Mouse (Mus musculus): Measurements from ENCODE around the gene Ccser1. TPM values are rescaled to one million over a fixed set of nuclear protein-coding genes. Genes with fewer than 3 reads are reported as not detected.

The Ccser1 gene
- polyA plus RNA-seq, 1 experiment: 12.7 TPM

- TF ChIP-seq CTCF (IDR thresholded peaks at IDR 0.05; ENCODE audit: borderline replicate concordance, insufficient read depth, low read depth, low read length): no peak
- no peak for TF ChIP-seq POLR2A (IDR thresholded peaks at IDR 0.05; ENCODE audit: borderline replicate concordance, insufficient read depth, low read length)
- DNase-seq: no peak
- Histone ChIP-seq H3K27ac (ENCODE audit: insufficient read depth, low read length) (no peak overlapping the region), H3K4me3 (replicated peaks; ENCODE audit: insufficient read depth, low read depth, low read length) (no peak overlapping the region), H3K27me3 (ENCODE audit: control insufficient read depth, insufficient read depth, low read length) (no peaks in the 10 kb centered on the region), H3K4me1 (ENCODE audit: control insufficient read depth, insufficient read depth, low read length) (no peaks in the 10 kb centered on the region)
- 95% methylated on average over 3 of the region's 3 CpGs for WGBS
Observed at GRCm38 (mm10) chr6:61762135-61762534, 582.0 kb downstream of the Ccser1 start.

GRCm38 (mm10) chr6:61763379-61763778 is 583.3 kb downstream of the Ccser1 start:
- H3K27me3 ChIP-seq (ENCODE audit: control insufficient read depth, insufficient read depth, low read length): no peaks in the 10 kb centered on the region
- WGBS: 73% methylated on average over 5 of the region's 5 CpGs
- no peak for TF ChIP-seq POLR2A (IDR thresholded peaks at IDR 0.05; ENCODE audit: borderline replicate concordance, insufficient read depth, low read length)
- no peak for TF ChIP-seq CTCF (IDR thresholded peaks at IDR 0.05; ENCODE audit: borderline replicate concordance, insufficient read depth, low read depth, low read length)
- no peaks in the 10 kb centered on the region for H3K4me1 ChIP-seq (ENCODE audit: control insufficient read depth, insufficient read depth, low read length)
- DNase-seq: no peak
- no peak overlapping the region for H3K4me3 ChIP-seq (replicated peaks; ENCODE audit: insufficient read depth, low read depth, low read length)
- H3K27ac ChIP-seq (ENCODE audit: insufficient read depth, low read length): no peak overlapping the region

- no peaks in the 10 kb centered on the region for H3K4me1 ChIP-seq (ENCODE audit: control insufficient read depth, insufficient read depth, low read length)
- no peak for DNase-seq
- no peak overlapping the region for H3K27ac ChIP-seq (ENCODE audit: insufficient read depth, low read length)
- no peaks in the 10 kb centered on the region for H3K27me3 ChIP-seq (ENCODE audit: control insufficient read depth, insufficient read depth, low read length)
- no peak overlapping the region for H3K4me3 ChIP-seq (replicated peaks; ENCODE audit: insufficient read depth, low read depth, low read length)
- WGBS: 89% methylated on average over 2 of the region's 2 CpGs
- TF ChIP-seq POLR2A (IDR thresholded peaks at IDR 0.05; ENCODE audit: borderline replicate concordance, insufficient read depth, low read length) (no peak), CTCF (IDR thresholded peaks at IDR 0.05; ENCODE audit: borderline replicate concordance, insufficient read depth, low read depth, low read length) (no peak)
Observed at GRCm38 (mm10) chr6:61765801-61766200, 585.7 kb downstream of the Ccser1 start.

- Histone ChIP-seq H3K27ac (ENCODE audit: insufficient read depth, low read length) (no peak overlapping the region), H3K27me3 (ENCODE audit: control insufficient read depth, insufficient read depth, low read length) (no peaks in the 10 kb centered on the region), H3K4me3 (replicated peaks; ENCODE audit: insufficient read depth, low read depth, low read length) (no peak overlapping the region), H3K4me1 (ENCODE audit: control insufficient read depth, insufficient read depth, low read length) (no peaks in the 10 kb centered on the region)
- 89% methylated on average over 8 of the region's 8 CpGs for WGBS
- no peak for DNase-seq
- TF ChIP-seq POLR2A (IDR thresholded peaks at IDR 0.05; ENCODE audit: borderline replicate concordance, insufficient read depth, low read length) (no peak), CTCF (IDR thresholded peaks at IDR 0.05; ENCODE audit: borderline replicate concordance, insufficient read depth, low read depth, low read length) (no peak)
Observed at GRCm38 (mm10) chr6:61767151-61767550, 587.0 kb downstream of the Ccser1 start.

GRCm38 (mm10) chr6:61786706-61787105 is 606.6 kb downstream of the Ccser1 start:
- Histone ChIP-seq H3K27me3 (ENCODE audit: control insufficient read depth, insufficient read depth, low read length) (no peaks in the 10 kb centered on the region), H3K27ac (ENCODE audit: insufficient read depth, low read length) (no peak overlapping the region), H3K4me1 (ENCODE audit: control insufficient read depth, insufficient read depth, low read length) (no peaks in the 10 kb centered on the region), H3K4me3 (replicated peaks; ENCODE audit: insufficient read depth, low read depth, low read length) (no peak overlapping the region)
- TF ChIP-seq POLR2A (IDR thresholded peaks at IDR 0.05; ENCODE audit: borderline replicate concordance, insufficient read depth, low read length) (no peak), CTCF (IDR thresholded peaks at IDR 0.05; ENCODE audit: borderline replicate concordance, insufficient read depth, low read depth, low read length) (no peak)
- DNase-seq: no peak
- 42% methylated on average over 2 of the region's 2 CpGs for WGBS

- WGBS: 48% methylated on average over 3 of the region's 3 CpGs
- TF ChIP-seq POLR2A (IDR thresholded peaks at IDR 0.05; ENCODE audit: borderline replicate concordance, insufficient read depth, low read length) (no peak), CTCF (IDR thresholded peaks at IDR 0.05; ENCODE audit: borderline replicate concordance, insufficient read depth, low read depth, low read length) (no peak)
Observed at GRCm38 (mm10) chr6:61800889-61801288, 620.8 kb downstream of the Ccser1 start.

DNA sequence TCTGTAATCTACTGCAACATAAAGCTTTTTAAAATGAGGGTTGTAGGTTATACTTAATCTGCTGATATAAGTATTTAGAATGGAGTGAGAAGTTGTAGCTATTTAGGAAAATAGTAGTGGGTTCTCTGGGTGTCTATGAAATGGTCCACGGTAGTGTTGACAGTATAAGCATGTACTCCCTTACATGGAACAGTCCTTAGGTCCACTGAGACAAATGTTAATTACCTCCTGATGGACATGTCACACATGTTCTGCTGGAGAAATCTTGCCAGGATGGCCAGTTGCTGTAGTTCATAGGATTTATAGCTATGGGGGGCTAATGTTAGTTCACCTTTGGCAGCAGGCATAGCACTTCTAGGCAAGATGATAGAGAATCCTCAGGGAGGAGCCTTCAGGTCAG is 625.4 kb downstream of the Ccser1 start:
- no peak for DNase-seq
- Histone ChIP-seq H3K27me3 (ENCODE audit: control insufficient read depth, insufficient read depth, low read length) (no peaks in the 10 kb centered on the region), H3K27ac (ENCODE audit: insufficient read depth, low read length) (no peak overlapping the region), H3K4me3 (replicated peaks; ENCODE audit: insufficient read depth, low read depth, low read length) (no peak overlapping the region), H3K4me1 (ENCODE audit: control insufficient read depth, insufficient read depth, low read length) (no peaks in the 10 kb centered on the region)
- TF ChIP-seq CTCF (IDR thresholded peaks at IDR 0.05; ENCODE audit: borderline replicate concordance, insufficient read depth, low read depth, low read length): no peak
- no peak for TF ChIP-seq POLR2A (IDR thresholded peaks at IDR 0.05; ENCODE audit: borderline replicate concordance, insufficient read depth, low read length)
- 97% methylated on average over 1 of the region's 1 CpGs for WGBS

More at GRCm38 (mm10) chr6:61800889-61801288, 620.8 kb downstream of the Ccser1 start:
- no peak overlapping the region for H3K27ac ChIP-seq (ENCODE audit: insufficient read depth, low read length)
- H3K27me3 ChIP-seq (ENCODE audit: control insufficient read depth, insufficient read depth, low read length): no peaks in the 10 kb centered on the region
- no peaks in the 10 kb centered on the region for H3K4me1 ChIP-seq (ENCODE audit: control insufficient read depth, insufficient read depth, low read length)
- H3K4me3 ChIP-seq (replicated peaks; ENCODE audit: insufficient read depth, low read depth, low read length): no peak overlapping the region
- DNase-seq: no peak

DNA sequence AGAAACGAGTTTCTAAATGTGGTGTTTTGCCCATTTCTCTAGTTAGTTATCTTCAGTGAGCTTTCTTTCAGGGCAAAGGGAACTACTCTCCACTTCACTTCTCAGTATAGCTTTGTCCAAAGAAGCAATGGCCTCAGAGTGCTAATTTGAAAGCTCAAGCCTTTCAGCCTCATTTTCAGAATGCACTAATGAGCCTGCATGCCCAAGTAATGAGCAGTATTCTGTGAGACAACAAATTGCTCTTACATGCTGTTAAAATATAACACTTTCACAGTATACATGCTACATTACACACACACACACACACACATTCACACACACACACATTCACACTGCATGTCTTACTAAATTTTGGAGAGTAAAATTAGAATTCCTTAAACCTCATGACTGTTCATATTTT is 637.6 kb downstream of the Ccser1 start:
- TF ChIP-seq POLR2A (IDR thresholded peaks at IDR 0.05; ENCODE audit: borderline replicate concordance, insufficient read depth, low read length) (no peak), CTCF (IDR thresholded peaks at IDR 0.05; ENCODE audit: borderline replicate concordance, insufficient read depth, low read depth, low read length) (no peak)
- Histone ChIP-seq H3K27ac (ENCODE audit: insufficient read depth, low read length) (no peak overlapping the region), H3K4me1 (ENCODE audit: control insufficient read depth, insufficient read depth, low read length) (no peaks in the 10 kb centered on the region), H3K27me3 (ENCODE audit: control insufficient read depth, insufficient read depth, low read length) (no peaks in the 10 kb centered on the region), H3K4me3 (replicated peaks; ENCODE audit: insufficient read depth, low read depth, low read length) (no peak overlapping the region)
- no peak for DNase-seq
- WGBS: 84% methylated on average over 1 of the region's 1 CpGs

Data from cerebellum, adult 2 months (tissue).